Mouse (Mus musculus): Measurements from ENCODE around the gene Defb48. TPM values are rescaled to one million over a fixed set of nuclear protein-coding genes. Genes with fewer than 3 reads are reported as not detected.

Gene Defb48
- polyA plus RNA-seq, 1 experiment from 2014 or later: not detected

- Histone ChIP-seq H3K9ac (ENCODE audit: low read length) (peak overlapping the region; percentile 24; the same call in 1 of the 2 replicates), H3K27ac (replicated peaks) (no peak overlapping the region), H3K4me2 (replicated peaks; ENCODE audit: low read depth) (peak overlapping the region; percentile 52), H3K4me3 (ENCODE audit: low read depth, low read length) (peak overlapping the region; percentile 29), H3K36me3 (ENCODE audit: control insufficient read depth, insufficient read depth, low read length) (no peaks in the 10 kb centered on the region), H3K4me1 (replicated peaks; ENCODE audit: control insufficient read depth, insufficient read depth) (no peaks in the 10 kb centered on the region), H3K9me3 (ENCODE audit: control insufficient read depth, low read length) (no peaks in the 10 kb centered on the region), H3K27me3 (ENCODE audit: control insufficient read depth, insufficient read depth, low read length) (no peaks in the 10 kb centered on the region)
- 25% methylated on average over 15 of the region's 15 CpGs for WGBS
- no peak for TF ChIP-seq CTCF (IDR thresholded peaks at IDR 0.05; ENCODE audit: low read depth)
- no peak for TF ChIP-seq EP300 (optimal IDR thresholded peaks at IDR 0.05)
- ATAC-seq (ENCODE audit: low FRiP score, low TSS enrichment) (no peak), DNase-seq (ENCODE audit: low spot score) (peak; percentile 33)
Measured at GRCm38 (mm10) chr14:62965811-62966520, 18.3 kb downstream of the Defb48 start.

GRCm38 (mm10) chr14:62965342-62965741 lies 19.0 kb downstream of the Defb48 start:
- TF ChIP-seq EP300 (optimal IDR thresholded peaks at IDR 0.05) (no peak), CTCF (IDR thresholded peaks at IDR 0.05; ENCODE audit: low read depth) (peak; percentile 54)
- DNase-seq (ENCODE audit: low spot score) (no peak), ATAC-seq (ENCODE audit: low FRiP score, low TSS enrichment) (no peak)
- H3K9me3 ChIP-seq (ENCODE audit: control insufficient read depth, low read length): no peaks in the 10 kb centered on the region
- H3K4me2 ChIP-seq (replicated peaks; ENCODE audit: low read depth): no peak overlapping the region
- no peak overlapping the region for H3K4me3 ChIP-seq (ENCODE audit: low read depth, low read length)
- H3K4me1 ChIP-seq (replicated peaks; ENCODE audit: control insufficient read depth, insufficient read depth): no peaks in the 10 kb centered on the region
- H3K27me3 ChIP-seq (ENCODE audit: control insufficient read depth, insufficient read depth, low read length): no peaks in the 10 kb centered on the region
- 82% methylated on average over 5 of the region's 5 CpGs for WGBS
- no peak overlapping the region for H3K9ac ChIP-seq (ENCODE audit: low read length)
- H3K27ac ChIP-seq (replicated peaks): no peak overlapping the region
- no peaks in the 10 kb centered on the region for H3K36me3 ChIP-seq (ENCODE audit: control insufficient read depth, insufficient read depth, low read length)

- H3K4me1 ChIP-seq (replicated peaks; ENCODE audit: control insufficient read depth, insufficient read depth): no peaks in the 10 kb centered on the region
- ATAC-seq (ENCODE audit: low FRiP score, low TSS enrichment) (no peak), DNase-seq (ENCODE audit: low spot score) (no peak)
- no peak overlapping the region for H3K4me3 ChIP-seq (ENCODE audit: low read depth, low read length)
- 90% methylated on average over 4 of the region's 4 CpGs for WGBS
- H3K9ac ChIP-seq (ENCODE audit: low read length): no peak overlapping the region
- H3K4me2 ChIP-seq (replicated peaks; ENCODE audit: low read depth): no peak overlapping the region
- TF ChIP-seq CTCF (IDR thresholded peaks at IDR 0.05; ENCODE audit: low read depth) (no peak), EP300 (optimal IDR thresholded peaks at IDR 0.05) (no peak)
- H3K27me3 ChIP-seq (ENCODE audit: control insufficient read depth, insufficient read depth, low read length): no peaks in the 10 kb centered on the region
- no peaks in the 10 kb centered on the region for H3K36me3 ChIP-seq (ENCODE audit: control insufficient read depth, insufficient read depth, low read length)
- no peaks in the 10 kb centered on the region for H3K9me3 ChIP-seq (ENCODE audit: control insufficient read depth, low read length)
- H3K27ac ChIP-seq (replicated peaks): no peak overlapping the region
Measured at GRCm38 (mm10) chr14:62963632-62964031, 20.7 kb downstream of the Defb48 start.

- H3K36me3 ChIP-seq (ENCODE audit: control insufficient read depth, insufficient read depth, low read length): peaks cover 6% of the 10 kb centered on the region; the same call in 1 of the 2 replicates
- TF ChIP-seq CTCF (IDR thresholded peaks at IDR 0.05; ENCODE audit: low read depth): no peak
- TF ChIP-seq EP300 (optimal IDR thresholded peaks at IDR 0.05): no peak
- 77% methylated on average over 9 of the region's 9 CpGs for WGBS
- no peak overlapping the region for H3K4me2 ChIP-seq (replicated peaks; ENCODE audit: low read depth)
- DNase-seq (ENCODE audit: low spot score) (no peak), ATAC-seq (ENCODE audit: low FRiP score, low TSS enrichment) (no peak)
- no peak overlapping the region for H3K27ac ChIP-seq (replicated peaks)
- no peaks in the 10 kb centered on the region for H3K9me3 ChIP-seq (ENCODE audit: control insufficient read depth, low read length)
- H3K27me3 ChIP-seq (ENCODE audit: control insufficient read depth, insufficient read depth, low read length): no peaks in the 10 kb centered on the region
- H3K4me1 ChIP-seq (replicated peaks; ENCODE audit: control insufficient read depth, insufficient read depth): no peaks in the 10 kb centered on the region
- no peak overlapping the region for H3K4me3 ChIP-seq (ENCODE audit: low read depth, low read length)
- no peak overlapping the region for H3K9ac ChIP-seq (ENCODE audit: low read length)
Measured at GRCm38 (mm10) chr14:62956091-62956490, 28.2 kb downstream of the Defb48 start.

GRCm38 (mm10) chr14:62946794-62947193 lies 37.5 kb downstream of the Defb48 start:
- H3K27me3 ChIP-seq (ENCODE audit: control insufficient read depth, insufficient read depth, low read length): no peaks in the 10 kb centered on the region
- no peak overlapping the region for H3K9ac ChIP-seq (ENCODE audit: low read length)
- TF ChIP-seq EP300 (optimal IDR thresholded peaks at IDR 0.05) (no peak), CTCF (IDR thresholded peaks at IDR 0.05; ENCODE audit: low read depth) (no peak)
- no peak overlapping the region for H3K27ac ChIP-seq (replicated peaks)
- DNase-seq (ENCODE audit: low spot score) (no peak), ATAC-seq (ENCODE audit: low FRiP score, low TSS enrichment) (no peak)
- no peaks in the 10 kb centered on the region for H3K36me3 ChIP-seq (ENCODE audit: control insufficient read depth, insufficient read depth, low read length)
- 91% methylated on average over 3 of the region's 3 CpGs for WGBS
- H3K4me3 ChIP-seq (ENCODE audit: low read depth, low read length): no peak overlapping the region
- no peak overlapping the region for H3K4me2 ChIP-seq (replicated peaks; ENCODE audit: low read depth)
- H3K9me3 ChIP-seq (ENCODE audit: control insufficient read depth, low read length): no peaks in the 10 kb centered on the region
- no peaks in the 10 kb centered on the region for H3K4me1 ChIP-seq (replicated peaks; ENCODE audit: control insufficient read depth, insufficient read depth)

- Histone ChIP-seq H3K27ac (replicated peaks) (no peak overlapping the region), H3K36me3 (ENCODE audit: control insufficient read depth, insufficient read depth, low read length) (no peaks in the 10 kb centered on the region), H3K9me3 (ENCODE audit: control insufficient read depth, low read length) (no peaks in the 10 kb centered on the region), H3K4me2 (replicated peaks; ENCODE audit: low read depth) (no peak overlapping the region), H3K27me3 (ENCODE audit: control insufficient read depth, insufficient read depth, low read length) (no peaks in the 10 kb centered on the region), H3K9ac (ENCODE audit: low read length) (no peak overlapping the region), H3K4me3 (ENCODE audit: low read depth, low read length) (no peak overlapping the region), H3K4me1 (replicated peaks; ENCODE audit: control insufficient read depth, insufficient read depth) (no peaks in the 10 kb centered on the region)
- DNase-seq (ENCODE audit: low spot score) (peak; percentile 17), ATAC-seq (ENCODE audit: low FRiP score, low TSS enrichment) (peak; percentile 38; the same call in 1 of the 2 replicates)
- TF ChIP-seq EP300 (optimal IDR thresholded peaks at IDR 0.05) (no peak), CTCF (IDR thresholded peaks at IDR 0.05; ENCODE audit: low read depth) (no peak)
- WGBS: 69% methylated on average over 14 of the region's 14 CpGs
Measured at GRCm38 (mm10) chr14:62940383-62941074, 43.8 kb downstream of the Defb48 start.

All from stomach, postnatal 0 days (tissue).